Comparison of ENCODE assay signal across 7 mouse cellular contexts in the genomic region with DNA sequence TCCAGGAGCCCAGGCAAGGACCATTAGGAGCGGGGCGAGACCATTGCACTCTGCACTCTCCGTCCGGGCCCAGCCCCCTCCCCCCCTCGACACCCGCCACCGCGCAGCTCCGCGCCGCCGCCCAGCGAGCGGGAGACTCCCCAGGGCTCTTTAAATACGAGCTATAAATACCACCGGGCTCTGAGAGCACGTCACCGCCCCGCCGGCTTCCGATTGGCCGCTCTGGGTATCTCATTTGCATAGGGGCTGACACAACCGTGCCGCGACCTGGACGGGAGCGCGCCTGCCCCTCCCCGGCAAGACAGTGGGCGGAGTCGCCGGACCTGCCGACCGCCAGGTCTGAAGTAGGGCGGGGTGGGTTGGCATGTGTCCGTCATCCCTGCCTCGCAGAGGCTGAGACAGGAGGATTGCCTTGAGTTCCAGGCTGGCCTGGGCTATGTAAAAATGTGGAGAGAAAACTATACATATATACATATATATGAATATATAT.
DNase-seq lines count a peak whose midpoint lies in the region; ATAC-seq and TF ChIP-seq lines count a peak whose summit lies in the region.

No protein-coding gene starts in this region.

- peak overlapping the region; percentile 53 for H3K9ac ChIP-seq in embryonic facial prominence, embryonic 12.5 days
- peak overlapping the region; percentile 26; the same call in 1 of the 2 replicates for H3K9ac ChIP-seq in limb, embryonic 13.5 days
- peak overlapping the region; percentile 63 for H3K9ac ChIP-seq in midbrain, embryonic 16.5 days (ENCODE audit: low read depth, low read length)

- WGBS in embryonic facial prominence, embryonic 12.5 days, result under 1% methylated on average over 37 of the region's 37 CpGs
- WGBS in kidney, adult 2 months, result under 1% methylated on average over 37 of the region's 37 CpGs
- WGBS in limb, embryonic 13.5 days, result under 1% methylated on average over 37 of the region's 37 CpGs
- under 1% methylated on average over 33 of the region's 37 CpGs for WGBS in midbrain, embryonic 16.5 days

- no peaks in the 10 kb centered on the region for H3K36me3 ChIP-seq in embryonic facial prominence, embryonic 12.5 days
- H3K36me3 ChIP-seq in kidney, adult 2 months (ENCODE audit: control insufficient read depth, insufficient read depth, low read length), result no peaks in the 10 kb centered on the region
- no peaks in the 10 kb centered on the region for H3K36me3 ChIP-seq in limb, embryonic 13.5 days
- no peaks in the 10 kb centered on the region for H3K36me3 ChIP-seq in midbrain, embryonic 16.5 days (ENCODE audit: control insufficient read depth, insufficient read depth, low read length)

- 0 out of 2 replicates have a peak, but pooled peaks cover 5% of the 10 kb centered on the region for H3K4me1 ChIP-seq in embryonic facial prominence, embryonic 12.5 days
- H3K4me1 ChIP-seq in kidney, adult 2 months (ENCODE audit: control insufficient read depth, insufficient read depth, low read length), result peaks cover 14% of the 10 kb centered on the region; the same call in 1 of the 2 replicates
- no peaks in the 10 kb centered on the region; the same call in 1 of the 2 replicates for H3K4me1 ChIP-seq in limb, embryonic 13.5 days
- H3K4me1 ChIP-seq in midbrain, embryonic 16.5 days (ENCODE audit: control insufficient read depth, insufficient read depth, low read length), result peaks cover 3% of the 10 kb centered on the region

- peak; percentile 95 for DNase-seq in adrenal gland, postnatal 25 days
- peak; percentile 97 to 99 for DNase-seq in heart, adult 18-20 months
- peak; percentile 99 for DNase-seq in kidney, adult 2 months
- peak; percentile 85 to 95 for DNase-seq in spleen, postnatal 10 days (ENCODE audit: low spot score in 2 of 2)

- peak overlapping the region; percentile 85 for H3K4me2 ChIP-seq in embryonic facial prominence, embryonic 12.5 days (replicated peaks)
- H3K4me2 ChIP-seq in limb, embryonic 13.5 days (replicated peaks), result peak overlapping the region; percentile 87
- H3K4me2 ChIP-seq in midbrain, embryonic 16.5 days (ENCODE audit: low read length), result peak overlapping the region; percentile 95

- TF ChIP-seq POLR2A in kidney, adult 2 months (IDR thresholded peaks at IDR 0.05; ENCODE audit: low read depth, low read length), result peak; percentile 89

- no peaks in the 10 kb centered on the region for H3K9me3 ChIP-seq in embryonic facial prominence, embryonic 12.5 days
- H3K9me3 ChIP-seq in limb, embryonic 13.5 days, result no peaks in the 10 kb centered on the region
- H3K9me3 ChIP-seq in midbrain, embryonic 16.5 days (replicated peaks; ENCODE audit: control insufficient read depth, low read length, poor library complexity, severe bottlenecking), result no peaks in the 10 kb centered on the region

- peak overlapping the region; percentile 49 for H3K4me3 ChIP-seq in embryonic facial prominence, embryonic 12.5 days
- peak overlapping the region; percentile 43 for H3K4me3 ChIP-seq in kidney, adult 2 months (ENCODE audit: insufficient read depth, low read depth, low read length)
- H3K4me3 ChIP-seq in limb, embryonic 13.5 days, result peak overlapping the region; percentile 53
- H3K4me3 ChIP-seq in midbrain, embryonic 16.5 days (ENCODE audit: low read depth, low read length), result peak overlapping the region; percentile 49

- peak; percentile 87 for ATAC-seq in embryonic facial prominence, embryonic 12.5 days (ENCODE audit: insufficient number of reproducible peaks, insufficient read depth, low FRiP score, low TSS enrichment)
- ATAC-seq in limb, embryonic 13.5 days (ENCODE audit: low FRiP score, low read depth), result peak; percentile 96
- ATAC-seq in midbrain, embryonic 16.5 days, result peak; percentile 92

- H3K27me3 ChIP-seq in embryonic facial prominence, embryonic 12.5 days, result peaks cover 11% of the 10 kb centered on the region
- H3K27me3 ChIP-seq in kidney, adult 2 months (replicated peaks; ENCODE audit: control insufficient read depth, insufficient read depth, low read length), result no peaks in the 10 kb centered on the region
- H3K27me3 ChIP-seq in limb, embryonic 13.5 days, result peaks cover 20% of the 10 kb centered on the region
- H3K27me3 ChIP-seq in midbrain, embryonic 16.5 days (ENCODE audit: control insufficient read depth, insufficient read depth, low read depth, low read length), result no peaks in the 10 kb centered on the region

- no peak for TF ChIP-seq CTCF in kidney, adult 2 months (conservative IDR thresholded peaks at IDR 0.05; ENCODE audit: insufficient read depth, insufficient read length, low read depth, low read length)

- H3K27ac ChIP-seq in embryonic facial prominence, embryonic 12.5 days, result peak overlapping the region; percentile 54
- peak overlapping the region; percentile 85 for H3K27ac ChIP-seq in kidney, adult 2 months (ENCODE audit: insufficient read depth, low read depth, low read length)
- peak overlapping the region; percentile 79 for H3K27ac ChIP-seq in limb, embryonic 13.5 days
- peak overlapping the region; percentile 81 for H3K27ac ChIP-seq in midbrain, embryonic 16.5 days (ENCODE audit: low read length)

Comparison
In these comparisons a context has a peak if more than half of its experiments do, and no peak if none do; other contexts are left out.
1. Peak in every context shown above with its lines: DNase-seq, ATAC-seq, H3K4me3 ChIP-seq and H3K27ac ChIP-seq.